Mouse (Mus musculus): ENCODE measurements around the gene Tmbim4. TPM values are rescaled to one million over a fixed set of nuclear protein-coding genes. Genes with fewer than 3 reads are reported as not detected.

The Tmbim4 gene
- polyA plus RNA-seq, 1 experiment from 2014 or later = 117 TPM

DNA sequence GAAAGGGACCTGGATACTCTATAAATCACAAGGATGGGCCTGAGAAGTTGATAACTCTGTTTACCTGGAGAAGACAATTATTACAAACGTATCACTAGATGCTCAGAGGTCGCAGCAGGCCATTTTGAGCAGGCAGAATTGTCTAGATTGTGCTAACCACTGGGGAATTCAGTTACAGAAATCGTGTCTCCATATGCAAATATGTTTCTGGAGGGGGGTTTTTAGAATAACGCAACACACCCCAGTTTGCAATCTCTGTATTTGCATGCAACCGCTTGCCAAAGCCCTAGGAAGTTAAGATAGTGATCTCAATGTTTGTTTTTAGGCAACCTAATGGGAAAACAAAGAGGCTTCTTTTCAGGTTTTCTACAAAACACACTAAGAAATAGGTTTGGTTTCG is 10.2 kb upstream of the Tmbim4 start:
- DNase-seq (ENCODE audit: low spot score) (no peak), ATAC-seq (ENCODE audit: low FRiP score) (no peak)
- Histone ChIP-seq H3K4me2 (replicated peaks) (no peak overlapping the region), H3K9me3 (ENCODE audit: control insufficient read depth, low read length) (no peaks in the 10 kb centered on the region), H3K4me1 (replicated peaks; ENCODE audit: control insufficient read depth, insufficient read depth, low read length) (no peaks in the 10 kb centered on the region), H3K27me3 (ENCODE audit: control insufficient read depth, insufficient read depth, low read length) (no peaks in the 10 kb centered on the region), H3K27ac (no peak overlapping the region), H3K9ac (no peak overlapping the region), H3K4me3 (replicated peaks; ENCODE audit: low read length) (no peak overlapping the region), H3K36me3 (replicated peaks; ENCODE audit: control insufficient read depth, insufficient read depth) (no peaks in the 10 kb centered on the region)
- 80% methylated on average over 6 of the region's 6 CpGs for WGBS

DNA sequence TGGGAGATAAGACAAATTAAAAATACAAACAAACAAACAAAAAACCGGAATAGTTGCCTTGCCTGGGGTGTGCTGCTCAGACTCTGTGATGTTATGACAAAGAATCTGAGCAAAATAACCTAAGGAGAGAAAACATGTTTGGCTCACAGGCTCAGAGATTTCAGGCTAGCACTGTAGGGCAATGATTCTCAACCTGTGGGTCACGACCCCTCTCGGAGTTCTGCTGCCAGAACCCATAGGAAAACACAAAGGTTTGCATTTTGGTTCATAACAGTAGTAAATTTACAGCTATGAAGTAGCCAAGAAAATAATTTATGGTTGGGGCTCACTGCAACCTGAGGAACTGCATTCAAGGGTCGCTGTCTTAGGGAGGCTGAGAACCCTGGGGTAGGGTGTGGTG is 9.1 kb upstream of the Tmbim4 start:
- H3K9me3 ChIP-seq (ENCODE audit: control insufficient read depth, low read length) = no peaks in the 10 kb centered on the region
- H3K4me2 ChIP-seq (replicated peaks) = no peak overlapping the region
- H3K27ac ChIP-seq = no peak overlapping the region
- H3K36me3 ChIP-seq (replicated peaks; ENCODE audit: control insufficient read depth, insufficient read depth) = no peaks in the 10 kb centered on the region
- DNase-seq (ENCODE audit: low spot score) = no peak
- no peaks in the 10 kb centered on the region for H3K27me3 ChIP-seq (ENCODE audit: control insufficient read depth, insufficient read depth, low read length)
- no peak overlapping the region for H3K4me3 ChIP-seq (replicated peaks; ENCODE audit: low read length)
- ATAC-seq (ENCODE audit: low FRiP score) = no peak
- no peak overlapping the region for H3K9ac ChIP-seq
- 87% methylated on average over 4 of the region's 4 CpGs for WGBS
- H3K4me1 ChIP-seq (replicated peaks; ENCODE audit: control insufficient read depth, insufficient read depth, low read length) = no peaks in the 10 kb centered on the region

DNA sequence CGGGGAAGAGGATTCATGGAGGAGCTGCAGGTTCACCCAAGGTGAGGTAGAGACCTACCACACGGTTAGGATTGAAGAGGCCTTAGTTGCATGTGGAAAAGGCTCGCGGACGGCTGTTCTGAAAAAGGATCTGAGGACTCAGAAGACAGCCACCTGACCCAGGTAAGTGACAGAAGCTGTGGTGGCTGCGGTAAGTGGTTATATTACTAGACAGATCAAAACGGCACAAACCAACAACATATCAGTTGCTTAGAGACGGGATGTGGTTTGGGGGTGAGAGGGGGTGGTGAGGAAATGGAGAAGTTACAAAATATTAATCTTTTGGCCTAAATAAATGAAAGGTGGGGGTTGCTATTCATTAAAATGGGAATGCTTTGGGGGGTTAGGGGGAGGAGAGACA is 8.1 kb upstream of the Tmbim4 start:
- Histone ChIP-seq H3K4me3 (replicated peaks; ENCODE audit: low read length) (no peak overlapping the region), H3K36me3 (replicated peaks; ENCODE audit: control insufficient read depth, insufficient read depth) (no peaks in the 10 kb centered on the region), H3K4me2 (replicated peaks) (no peak overlapping the region), H3K4me1 (replicated peaks; ENCODE audit: control insufficient read depth, insufficient read depth, low read length) (no peaks in the 10 kb centered on the region), H3K27me3 (ENCODE audit: control insufficient read depth, insufficient read depth, low read length) (no peaks in the 10 kb centered on the region), H3K9ac (no peak overlapping the region), H3K27ac (no peak overlapping the region), H3K9me3 (ENCODE audit: control insufficient read depth, low read length) (no peaks in the 10 kb centered on the region)
- DNase-seq (ENCODE audit: low spot score) = no peak
- WGBS = 96% methylated on average over 8 of the region's 8 CpGs
- no peak for ATAC-seq (ENCODE audit: low FRiP score)

DNA sequence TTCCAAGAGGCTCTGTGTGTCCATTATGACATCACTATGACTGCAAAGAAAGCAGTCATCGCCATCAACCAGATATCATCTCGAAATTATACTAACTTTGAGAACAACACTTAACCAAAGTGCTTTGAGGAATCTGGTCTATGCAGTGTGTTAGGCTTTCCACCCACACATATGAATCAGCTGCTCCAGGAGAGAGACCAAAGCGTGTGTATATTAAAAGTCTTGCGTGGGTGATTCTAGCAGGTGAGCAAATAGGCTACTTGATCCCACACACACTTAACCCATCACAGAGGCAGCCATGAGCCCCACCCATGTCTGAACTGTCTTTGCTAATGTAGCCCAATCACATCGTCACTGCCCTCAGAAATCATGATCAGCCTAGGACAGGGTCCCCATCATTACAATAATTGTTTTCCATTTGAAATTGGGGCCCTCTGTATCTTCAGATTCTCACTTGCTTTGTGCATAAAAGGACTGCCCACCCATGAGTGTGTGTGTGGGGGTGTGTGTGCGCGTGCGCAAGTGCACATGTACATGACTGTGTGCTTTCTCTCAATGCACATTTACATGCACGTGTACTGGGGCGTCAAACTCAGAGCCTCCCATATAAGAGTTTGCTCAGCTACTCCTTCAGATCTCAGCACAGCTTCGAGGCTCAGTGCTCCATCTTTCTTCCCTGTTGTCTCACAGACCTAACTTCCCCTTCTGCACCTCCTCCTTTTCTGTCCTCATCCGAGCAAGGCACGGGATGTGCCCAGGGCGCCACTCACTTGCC is 4.1 kb upstream of the Tmbim4 start:
- H3K4me3 ChIP-seq (replicated peaks; ENCODE audit: low read length) = no peak overlapping the region
- ATAC-seq (ENCODE audit: low FRiP score) (no peak), DNase-seq (ENCODE audit: low spot score) (no peak)
- WGBS = 86% methylated on average over 14 of the region's 14 CpGs
- H3K9ac ChIP-seq = no peak overlapping the region
- H3K4me1 ChIP-seq (replicated peaks; ENCODE audit: control insufficient read depth, insufficient read depth, low read length) = peaks cover 8% of the 10 kb centered on the region; the same call in 1 of the 2 replicates
- no peaks in the 10 kb centered on the region for H3K9me3 ChIP-seq (ENCODE audit: control insufficient read depth, low read length)
- no peak overlapping the region for H3K4me2 ChIP-seq (replicated peaks)
- no peak overlapping the region for H3K27ac ChIP-seq
- no peaks in the 10 kb centered on the region for H3K36me3 ChIP-seq (replicated peaks; ENCODE audit: control insufficient read depth, insufficient read depth)
- H3K27me3 ChIP-seq (ENCODE audit: control insufficient read depth, insufficient read depth, low read length) = peaks cover 13% of the 10 kb centered on the region

DNA sequence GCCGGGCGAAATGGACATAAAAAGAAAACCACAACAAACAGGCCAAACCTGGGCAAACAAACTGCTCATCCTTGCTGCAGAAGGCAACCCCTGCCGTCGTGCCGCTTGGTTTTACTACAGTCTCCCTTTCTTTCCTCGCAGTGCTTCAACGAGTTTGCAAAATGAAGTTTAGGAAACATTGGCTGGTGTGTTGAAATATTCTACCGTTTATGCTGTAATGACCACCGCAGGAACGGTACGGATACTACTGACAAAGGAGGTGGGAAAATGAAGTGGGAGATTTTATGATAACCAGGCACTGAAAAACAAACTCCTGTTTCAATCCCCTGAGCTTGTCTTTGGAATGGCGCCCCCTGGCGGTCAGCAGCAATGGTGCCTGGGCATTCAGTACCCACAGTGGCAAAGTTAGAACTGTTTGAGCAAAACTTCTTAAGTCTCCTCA is 592 bp downstream of the Tmbim4 start, which contains the start of gene Irak3:
TSS of gene Irak3 (minus strand) at position 170 of the 442 bp plus-strand sequence.
- 0 out of 2 replicates have a peak, but pooled peaks have one; percentile 31 for ATAC-seq (ENCODE audit: low FRiP score)
- Histone ChIP-seq H3K27ac (no peak within 1 kb of the TSS), H3K9ac (peak within 1 kb of the TSS; percentile 50), H3K4me3 (replicated peaks; ENCODE audit: low read length) (peak within 1 kb of the TSS; percentile 40), H3K36me3 (replicated peaks; ENCODE audit: control insufficient read depth, insufficient read depth) (no peaks in the 10 kb centered on the region), H3K4me2 (replicated peaks) (peak within 1 kb of the TSS; percentile 66), H3K9me3 (ENCODE audit: control insufficient read depth, low read length) (no peaks in the 10 kb centered on the region), H3K27me3 (ENCODE audit: control insufficient read depth, insufficient read depth, low read length) (peaks cover 13% of the 10 kb centered on the region), H3K4me1 (replicated peaks; ENCODE audit: control insufficient read depth, insufficient read depth, low read length) (peaks cover 8% of the 10 kb centered on the region; the same call in 1 of the 2 replicates)
- 3% methylated on average over 13 of the region's 13 CpGs for WGBS
- peak; percentile 87 for DNase-seq (ENCODE audit: low spot score)

DNA sequence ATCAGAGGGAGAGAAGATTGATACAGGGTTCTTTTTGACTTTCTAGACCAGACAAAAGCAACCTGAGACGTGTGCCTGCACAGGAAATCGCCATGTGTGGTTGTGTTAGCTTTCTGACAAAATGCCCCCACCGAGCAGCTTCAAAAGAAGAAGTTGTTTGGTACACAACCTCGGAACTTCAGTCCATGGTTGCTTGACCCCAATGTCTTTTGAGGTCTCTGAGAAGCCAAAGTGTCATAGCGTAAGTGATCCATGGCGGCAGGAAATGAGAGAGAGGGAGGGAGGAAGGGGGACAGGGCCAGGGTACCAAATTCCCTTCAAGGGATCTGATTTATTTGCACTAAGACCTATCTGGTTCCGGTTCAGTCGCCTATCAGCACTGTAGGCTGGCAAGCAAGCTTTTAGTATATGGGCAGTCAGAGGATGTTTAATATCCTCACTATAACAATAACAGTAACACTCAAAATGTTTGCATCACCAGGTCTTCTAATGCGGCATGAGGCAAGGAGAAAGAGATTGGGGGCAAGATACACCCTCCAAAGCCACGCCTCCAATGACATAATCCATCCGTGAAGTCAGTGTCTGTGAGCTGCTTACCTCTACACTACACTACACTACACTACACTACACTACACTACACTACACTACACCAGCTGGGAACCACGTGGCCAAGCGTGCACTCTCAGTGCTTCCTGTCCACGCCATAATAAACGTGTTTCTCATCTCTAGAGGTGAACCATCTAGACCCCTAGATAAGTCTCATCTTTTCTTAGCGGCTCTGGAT is 1.3 kb downstream of the Tmbim4 start:
- H3K27me3 ChIP-seq (ENCODE audit: control insufficient read depth, insufficient read depth, low read length) = peaks cover 13% of the 10 kb centered on the region
- peaks cover 8% of the 10 kb centered on the region; the same call in 1 of the 2 replicates for H3K4me1 ChIP-seq (replicated peaks; ENCODE audit: control insufficient read depth, insufficient read depth, low read length)
- no peaks in the 10 kb centered on the region for H3K9me3 ChIP-seq (ENCODE audit: control insufficient read depth, low read length)
- no peak overlapping the region for H3K4me2 ChIP-seq (replicated peaks)
- no peak for DNase-seq (ENCODE audit: low spot score)
- 77% methylated on average over 16 of the region's 16 CpGs for WGBS
- no peak overlapping the region for H3K4me3 ChIP-seq (replicated peaks; ENCODE audit: low read length)
- H3K9ac ChIP-seq = no peak overlapping the region
- no peak overlapping the region for H3K27ac ChIP-seq
- ATAC-seq (ENCODE audit: low FRiP score) = no peak
- no peaks in the 10 kb centered on the region for H3K36me3 ChIP-seq (replicated peaks; ENCODE audit: control insufficient read depth, insufficient read depth)

DNA sequence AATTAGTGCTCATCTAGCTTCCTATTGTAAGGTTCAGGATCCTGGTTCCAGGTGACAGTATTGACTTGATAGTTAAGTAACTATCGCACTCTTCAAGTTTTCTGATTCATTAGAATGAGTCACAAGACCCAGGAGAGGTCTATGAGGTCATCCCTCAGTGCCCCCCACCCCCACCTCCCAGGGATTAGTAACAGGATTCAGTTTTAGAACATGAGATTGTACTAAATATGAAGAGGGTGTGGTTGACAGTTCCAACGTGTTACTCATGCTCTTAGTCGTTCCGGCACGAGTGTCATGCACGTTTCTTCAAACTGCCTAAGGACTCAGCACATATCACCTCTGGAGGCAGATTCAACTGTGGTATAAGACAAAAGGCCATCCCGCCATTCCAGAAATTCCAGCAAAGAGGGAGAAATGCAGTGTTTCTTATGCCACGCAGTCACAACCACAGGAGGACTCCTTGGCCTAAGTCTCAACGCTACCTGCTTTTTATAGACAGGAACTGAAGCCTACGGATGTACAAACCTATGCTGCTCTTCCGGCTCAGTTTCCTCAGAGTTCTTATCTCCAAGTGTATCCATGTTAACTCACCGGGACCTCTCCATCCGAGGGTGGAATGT is 3.3 kb downstream of the Tmbim4 start:
- Histone ChIP-seq H3K4me2 (replicated peaks) (no peak overlapping the region), H3K4me1 (replicated peaks; ENCODE audit: control insufficient read depth, insufficient read depth, low read length) (peaks cover 15% of the 10 kb centered on the region), H3K9me3 (ENCODE audit: control insufficient read depth, low read length) (no peaks in the 10 kb centered on the region), H3K9ac (no peak overlapping the region), H3K27me3 (ENCODE audit: control insufficient read depth, insufficient read depth, low read length) (peaks cover 13% of the 10 kb centered on the region), H3K27ac (no peak overlapping the region), H3K36me3 (replicated peaks; ENCODE audit: control insufficient read depth, insufficient read depth) (no peaks in the 10 kb centered on the region), H3K4me3 (replicated peaks; ENCODE audit: low read length) (no peak overlapping the region)
- DNase-seq (ENCODE audit: low spot score) (no peak), ATAC-seq (ENCODE audit: low FRiP score) (no peak)
- 85% methylated on average over 13 of the region's 13 CpGs for WGBS

DNA sequence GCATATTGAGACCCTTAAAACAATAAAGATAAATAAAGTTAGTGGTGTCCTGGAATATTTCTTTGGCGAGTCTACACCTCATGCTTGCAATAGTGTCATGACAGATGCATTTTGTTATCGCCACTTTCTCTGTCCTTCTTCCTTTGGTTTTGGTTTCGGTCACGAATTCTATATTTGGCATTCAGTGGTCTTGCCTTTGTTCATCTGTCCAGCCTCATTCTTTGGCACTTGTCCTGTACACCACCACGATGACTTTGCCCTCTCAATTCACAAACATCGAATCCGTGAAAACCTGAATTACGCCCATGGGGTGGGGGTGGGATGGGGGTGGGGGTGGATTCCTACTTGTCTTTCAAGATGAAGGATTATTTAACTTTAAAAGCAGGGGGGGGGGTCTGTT is 6.6 kb downstream of the Tmbim4 start:
- 89% methylated on average over 8 of the region's 8 CpGs for WGBS
- no peak overlapping the region for H3K4me2 ChIP-seq (replicated peaks)

More for the DNA sequence above, 6.6 kb downstream of the Tmbim4 start:
- no peaks in the 10 kb centered on the region for H3K9me3 ChIP-seq (ENCODE audit: control insufficient read depth, low read length)
- no peak overlapping the region for H3K4me3 ChIP-seq (replicated peaks; ENCODE audit: low read length)
- DNase-seq (ENCODE audit: low spot score) (no peak), ATAC-seq (ENCODE audit: low FRiP score) (no peak)
- no peaks in the 10 kb centered on the region for H3K27me3 ChIP-seq (ENCODE audit: control insufficient read depth, insufficient read depth, low read length)
- H3K27ac ChIP-seq = no peak overlapping the region
- H3K9ac ChIP-seq = no peak overlapping the region
- peaks cover 11% of the 10 kb centered on the region for H3K4me1 ChIP-seq (replicated peaks; ENCODE audit: control insufficient read depth, insufficient read depth, low read length)
- H3K36me3 ChIP-seq (replicated peaks; ENCODE audit: control insufficient read depth, insufficient read depth) = no peaks in the 10 kb centered on the region
